Mouse (Mus musculus) hindbrain, embryonic 12.5 days (tissue): ENCODE data around the gene Ap5m1. TPM values are rescaled to one million over a fixed set of nuclear protein-coding genes. Genes with fewer than 3 reads are reported as not detected.

Experiments
- ATAC-seq: fragments of 200-750 bp; cut with Nextera tagmentation; 2 replicates; pipeline ENCODE4 v1.8.0; 2017; ENCODE audit warnings: moderate TSS enrichment; ENCODE audit not compliant: low FRiP score
- H3K27ac ChIP-seq: fragments of 300-500 bp; sonication (generic); 2 replicates; pipeline ENCODE4 v1.5.1; 2016; ENCODE audit warnings: mild to moderate bottlenecking
- H3K27me3 ChIP-seq: fragments of 300-500 bp; sonication (generic); 2 replicates; pipeline ENCODE4 v1.6.1; 2016; ENCODE audit warnings: mild to moderate bottlenecking
- H3K36me3 ChIP-seq: fragments of 300-500 bp; sonication (generic); 2 replicates; pipeline ENCODE4 v1.6.1; 2016; ENCODE audit warnings: mild to moderate bottlenecking
- H3K4me1 ChIP-seq: fragments of 300-500 bp; sonication (generic); 2 replicates; pipeline ENCODE4 v1.6.1; 2016
- H3K4me2 ChIP-seq: fragments of 300-500 bp; sonication (generic); replicated peaks from 2 replicates; pipeline ENCODE4 v1.6.1; 2016; ENCODE audit warnings: mild to moderate bottlenecking
- H3K4me3 ChIP-seq: fragments of 300-500 bp; sonication (generic); 2 replicates; pipeline ENCODE4 v1.5.1; 2016; ENCODE audit warnings: mild to moderate bottlenecking
- H3K9ac ChIP-seq: fragments of 300-500 bp; sonication (generic); 2 replicates; pipeline ENCODE4 v1.6.1; 2016; ENCODE audit warnings: mild to moderate bottlenecking, moderate library complexity
- H3K9me3 ChIP-seq: fragments of 300-500 bp; sonication (generic); replicated peaks from 2 replicates; pipeline ENCODE4 v1.6.1; 2016; ENCODE audit warnings: mild to moderate bottlenecking
- WGBS: fragments of 180-500 bp; shearing (Covaris S2); methylation state at CpG from one replicate; pipeline ENCODE4 v1.1.7; 2016; 5-methylcytosine and 5-hydroxymethylcytosine counted together
- polyA plus RNA-seq: library from polyadenylated mRNA; unstranded; fragments of >200 nt; fragmentation: Nextera tagmentation; extraction: Ambion mirVana; gene quantifications from 2 replicates; pipeline ENCODE4 v1.2.1, GENCODE M21; 2016

The Ap5m1 gene
- polyA plus RNA-seq, 1 experiment from 2014 or later, result 31.1 TPM

DNA sequence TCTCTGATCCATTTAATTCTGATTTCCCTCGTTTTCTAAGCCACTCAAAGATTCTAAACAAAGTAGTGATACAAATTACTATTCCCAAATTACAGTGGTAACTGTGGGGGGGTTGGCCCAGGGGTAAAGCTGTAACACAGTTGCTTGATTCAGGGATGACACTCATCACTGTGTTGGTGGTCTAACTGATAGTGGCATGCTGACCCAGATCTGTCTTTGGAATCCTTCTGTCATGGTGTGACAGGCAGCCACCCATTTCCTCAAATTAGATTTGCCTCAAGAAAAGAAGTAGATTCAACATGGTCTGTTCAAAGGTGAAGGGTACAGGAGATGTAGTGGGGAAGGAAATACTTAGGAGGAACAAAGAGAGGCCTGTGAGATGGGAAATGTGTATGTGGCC lies 72.3 kb downstream of the Ap5m1 start:
- no peaks in the 10 kb centered on the region for H3K4me1 ChIP-seq
- 71% methylated on average over 1 of the region's 1 CpGs for WGBS
- no peak for ATAC-seq

DNA sequence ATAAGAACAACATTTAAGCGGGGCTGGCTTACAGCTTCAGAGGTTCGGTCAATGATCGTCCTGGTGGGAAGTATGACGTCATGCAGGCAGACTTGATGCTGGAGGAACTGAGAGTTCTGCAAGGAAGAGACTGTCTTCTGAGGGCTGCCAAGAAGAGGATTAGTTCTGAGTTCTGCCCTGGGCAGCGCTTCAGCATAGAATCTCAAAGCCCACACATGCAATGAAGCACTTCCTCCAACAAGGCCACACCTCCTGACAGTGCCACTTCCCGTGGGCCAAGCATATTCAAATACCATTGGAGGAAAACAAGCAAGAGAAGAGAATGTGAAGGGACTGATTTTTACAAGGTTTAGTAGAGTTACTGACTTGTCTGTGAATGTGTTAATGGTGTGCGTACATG lies 74.9 kb downstream of the Ap5m1 start:
- WGBS, result 96% methylated on average over 7 of the region's 7 CpGs
- Histone ChIP-seq H3K27me3 (no peaks in the 10 kb centered on the region), H3K4me3 (no peak overlapping the region), H3K27ac (no peak overlapping the region), H3K4me1 (no peaks in the 10 kb centered on the region), H3K36me3 (no peaks in the 10 kb centered on the region), H3K9me3 (no peaks in the 10 kb centered on the region; the same call in 1 of the 2 replicates), H3K4me2 (no peak overlapping the region), H3K9ac (no peak overlapping the region)
- no peak for ATAC-seq

More for the DNA sequence above, 72.3 kb downstream of the Ap5m1 start:
- H3K4me2 ChIP-seq, result no peak overlapping the region
- H3K9me3 ChIP-seq, result no peaks in the 10 kb centered on the region; the same call in 1 of the 2 replicates
- H3K9ac ChIP-seq, result no peak overlapping the region
- no peaks in the 10 kb centered on the region for H3K27me3 ChIP-seq
- no peak overlapping the region for H3K27ac ChIP-seq
- no peaks in the 10 kb centered on the region for H3K36me3 ChIP-seq
- no peak overlapping the region for H3K4me3 ChIP-seq

Other genes with a start within 250 kb of the Ap5m1 start
- 87.3 and 101 TPM in 2 replicates for gene Exoc5, start 556 bp downstream of the Ap5m1 start, polyA plus RNA-seq
- gene Naa30, start 106.1 kb downstream of the Ap5m1 start, polyA plus RNA-seq, result 27.4 and 29.0 TPM in 2 replicates
- gene ccdc198, start 179.4 kb downstream of the Ap5m1 start, polyA plus RNA-seq, result 0.23 and 0.57 TPM in 2 replicates